Mouse (Mus musculus) MEL (cell line): Measurements from ENCODE around the gene Efemp1. TPM values are rescaled to one million over a fixed set of nuclear protein-coding genes. Genes with fewer than 3 reads are reported as not detected.

Experiments used
- DNase-seq: peaks from one replicate; pipeline ENCODE4 v3.0.0; 2011; ENCODE audit warnings: low read depth, low spot score
- H3K27ac ChIP-seq: 2 replicates; pipeline ENCODE4 v1.5.1; 2012; ENCODE audit warnings: low read depth, mild to moderate bottlenecking, control low read depth, low read length, moderate library complexity; ENCODE audit not compliant: control insufficient read depth
- H3K27me3 ChIP-seq, 2 experiments: fragments of 150-350 bp in 1 of 2; sonication (generic) in 1 of 2; 2 replicates each; pipeline ENCODE4 v1.6.1; 2012; ENCODE audit warnings: low read length in 2 of 2, mild to moderate bottlenecking in 2 of 2, improper control_type of control experiment in 1 of 2, moderate library complexity in 1 of 2; ENCODE audit not compliant: insufficient read depth in 2 of 2, control insufficient read depth in 1 of 2
- H3K36me3 ChIP-seq, 2 experiments: 2 replicates each; pipeline ENCODE4 v1.6.1; 2012 to 2014; ENCODE audit warnings: low read length in 2 of 2, improper control_type of control experiment in 1 of 2, inconsistent platforms in 1 of 2, mild to moderate bottlenecking in 1 of 2; ENCODE audit not compliant: insufficient read depth in 2 of 2, control insufficient read depth in 1 of 2
- H3K4me1 ChIP-seq, 2 experiments: fragments of 150-350 bp in 1 of 2; sonication (generic) in 1 of 2; 2 replicates each; pipeline ENCODE4 v1.6.1; 2012; ENCODE audit warnings: low read length in 2 of 2, improper control_type of control experiment in 1 of 2, mild to moderate bottlenecking in 1 of 2; ENCODE audit not compliant: insufficient read depth in 2 of 2, control insufficient read depth in 1 of 2
- H3K4me3 ChIP-seq, 2 experiments: fragments of 150-350 bp in 1 of 2; sonication (generic) in 1 of 2; 2 replicates each; pipeline ENCODE4 v1.5.1; 2012; ENCODE audit warnings: low read depth in 2 of 2, low read length in 2 of 2, mild to moderate bottlenecking in 2 of 2, moderate library complexity in 2 of 2, control low read depth in 1 of 2, improper control_type of control experiment in 1 of 2; ENCODE audit not compliant: control insufficient read depth in 1 of 2, insufficient read depth in 1 of 2
- H3K79me2 ChIP-seq: 2 replicates; pipeline ENCODE4 v1.6.1; 2012; ENCODE audit warnings: mild to moderate bottlenecking, low read length, moderate library complexity; ENCODE audit not compliant: control insufficient read depth, poor library complexity, insufficient read depth
- H3K9ac ChIP-seq: 2 replicates; pipeline ENCODE4 v1.6.1; 2012; ENCODE audit warnings: low read depth, mild to moderate bottlenecking, control low read depth, low read length, moderate library complexity; ENCODE audit not compliant: control insufficient read depth, poor library complexity, severe bottlenecking
- H3K9me3 ChIP-seq: fragments of 150-350 bp; sonication (generic); replicated peaks from 2 replicates; pipeline ENCODE4 v1.6.1; 2012; ENCODE audit warnings: mild to moderate bottlenecking, low read length, improper control_type of control experiment, moderate library complexity; ENCODE audit not compliant: insufficient read depth
- BHLHE40 ChIP-seq: IDR thresholded peaks from 2 replicates; pipeline ENCODE4 v1.6.1; 2012; ENCODE audit warnings: low read depth, mild to moderate bottlenecking, inconsistent platforms, low read length, improper control_type of control experiment, borderline replicate concordance
- CHD2 ChIP-seq: IDR thresholded peaks from 2 replicates; pipeline ENCODE4 v1.6.1; 2011; ENCODE audit warnings: low read length, improper control_type of control experiment
- CTCF ChIP-seq, 3 experiments: IDR thresholded peaks in 2 of 3; conservative IDR thresholded peaks in 1 of 3; 2 replicates each; pipeline ENCODE4 v1.5.1; 2011 to 2012; ENCODE audit warnings: low read length in 3 of 3, low read depth in 2 of 3, mild to moderate bottlenecking in 2 of 3, improper control_type of control experiment in 1 of 3, inconsistent platforms in 1 of 3, mixed read lengths in 1 of 3, moderate library complexity in 1 of 3; ENCODE audit not compliant: control insufficient read depth in 1 of 3, insufficient read depth in 1 of 3, poor library complexity in 1 of 3, severe bottlenecking in 1 of 3
- ELF1 ChIP-seq: IDR thresholded peaks from 2 replicates; pipeline ENCODE4 v1.6.1; 2014; ENCODE audit warnings: low read depth, mild to moderate bottlenecking, inconsistent platforms, low read length, improper control_type of control experiment, moderate library complexity
- EP300 ChIP-seq, 2 experiments: IDR thresholded peaks; 2 replicates each; pipeline ENCODE4 v1.6.1; 2011; ENCODE audit warnings: improper control_type of control experiment in 2 of 2, low read length in 2 of 2, low read depth in 1 of 2, mild to moderate bottlenecking in 1 of 2
- ETS1 ChIP-seq: IDR thresholded peaks from 2 replicates; pipeline ENCODE4 v1.6.1; 2012; ENCODE audit warnings: low read depth, mild to moderate bottlenecking, inconsistent platforms, low read length, improper control_type of control experiment, moderate library complexity
- GABPA ChIP-seq: IDR thresholded peaks from 2 replicates; pipeline ENCODE4 v1.6.1; 2012; ENCODE audit warnings: low read depth, mild to moderate bottlenecking, inconsistent platforms, low read length, improper control_type of control experiment, moderate library complexity
- GATA1 ChIP-seq: IDR thresholded peaks from 2 replicates; pipeline ENCODE4 v1.6.1; 2011; ENCODE audit warnings: low read depth, low read length, improper control_type of control experiment
- HCFC1 ChIP-seq: IDR thresholded peaks from 2 replicates; pipeline ENCODE4 v1.6.1; 2012; ENCODE audit warnings: low read depth, mild to moderate bottlenecking, inconsistent platforms, low read length, improper control_type of control experiment, moderate library complexity
- JUND ChIP-seq: IDR thresholded peaks from 2 replicates; pipeline ENCODE4 v1.6.1; 2011; ENCODE audit warnings: low read depth, mild to moderate bottlenecking, improper control_type of control experiment, low read length
- MAZ ChIP-seq: IDR thresholded peaks from 2 replicates; pipeline ENCODE4 v1.6.1; 2012; ENCODE audit warnings: low read depth, mild to moderate bottlenecking, inconsistent platforms, low read length, improper control_type of control experiment
- MXI1 ChIP-seq: IDR thresholded peaks from 2 replicates; pipeline ENCODE4 v1.6.1; 2011; ENCODE audit warnings: mild to moderate bottlenecking, low read depth, low read length, improper control_type of control experiment
- MYB ChIP-seq: IDR thresholded peaks from 2 replicates; pipeline ENCODE4 v1.6.1; 2011; ENCODE audit warnings: mild to moderate bottlenecking, low read depth, low read length, improper control_type of control experiment
- POLR2AphosphoS2 ChIP-seq: IDR thresholded peaks from 2 replicates; pipeline ENCODE4 v1.6.1; 2011; ENCODE audit warnings: low read length, improper control_type of control experiment
- POLR2AphosphoS5 ChIP-seq: IDR thresholded peaks from 2 replicates; pipeline ENCODE4 v1.6.1; 2012; ENCODE audit warnings: low read depth, borderline replicate concordance, mild to moderate bottlenecking, inconsistent platforms, low read length, moderate library complexity, mixed read lengths
- SIN3A ChIP-seq: IDR thresholded peaks from 2 replicates; pipeline ENCODE4 v1.6.1; 2012; ENCODE audit warnings: low read length, improper control_type of control experiment, inconsistent platforms
- SMC3 ChIP-seq: IDR thresholded peaks from 2 replicates; pipeline ENCODE4 v1.6.1; 2011; ENCODE audit warnings: low read depth, low read length, improper control_type of control experiment
- TAL1 ChIP-seq: IDR thresholded peaks from 2 replicates; pipeline ENCODE4 v1.6.1; 2012; ENCODE audit warnings: mild to moderate bottlenecking, inconsistent platforms, low read length, moderate library complexity, mixed read lengths
- TCF12 ChIP-seq: IDR thresholded peaks from 2 replicates; pipeline ENCODE4 v1.6.1; 2014; ENCODE audit warnings: low read depth, mild to moderate bottlenecking, inconsistent platforms, low read length, improper control_type of control experiment, moderate library complexity
- UBTF ChIP-seq: IDR thresholded peaks from 2 replicates; pipeline ENCODE4 v1.6.1; 2012; ENCODE audit warnings: low read depth, mild to moderate bottlenecking, inconsistent platforms, low read length, improper control_type of control experiment, moderate library complexity, borderline replicate concordance; ENCODE audit not compliant: insufficient read depth
- ZC3H11A ChIP-seq: IDR thresholded peaks from 2 replicates; pipeline ENCODE4 v1.6.1; 2012; ENCODE audit warnings: low read depth, mild to moderate bottlenecking, inconsistent platforms, low read length, improper control_type of control experiment
- ZMIZ1 ChIP-seq: IDR thresholded peaks from 2 replicates; pipeline ENCODE4 v1.6.1; 2012; ENCODE audit warnings: low read depth, mild to moderate bottlenecking, inconsistent platforms, low read length, improper control_type of control experiment, moderate library complexity
- polyA plus RNA-seq, 2 experiments: library from polyadenylated mRNA; stranded (reverse) in 1 of 2; unstranded in 1 of 2; fragments of >175 nt in 1 of 2; fragments of >200 nt in 1 of 2; gene quantifications; 2 replicates each; pipeline versions ENCODE4 v1.2.1 to v1.2.4; 2012; ENCODE audit warnings: low replicate concordance in 2 of 2, low read depth in 1 of 2; ENCODE audit not compliant: insufficient read length in 2 of 2, insufficient read depth in 1 of 2, missing spikeins in 1 of 2
- total RNA-seq: library from RNA; depleted of rRNA; stranded (reverse); fragments of 300-350 nt; gene quantifications from 2 replicates; pipeline ENCODE4 v1.2.3, GENCODE M21; 2012

Gene Efemp1
- total and polyA plus RNA-seq, 3 experiments = not detected

DNA sequence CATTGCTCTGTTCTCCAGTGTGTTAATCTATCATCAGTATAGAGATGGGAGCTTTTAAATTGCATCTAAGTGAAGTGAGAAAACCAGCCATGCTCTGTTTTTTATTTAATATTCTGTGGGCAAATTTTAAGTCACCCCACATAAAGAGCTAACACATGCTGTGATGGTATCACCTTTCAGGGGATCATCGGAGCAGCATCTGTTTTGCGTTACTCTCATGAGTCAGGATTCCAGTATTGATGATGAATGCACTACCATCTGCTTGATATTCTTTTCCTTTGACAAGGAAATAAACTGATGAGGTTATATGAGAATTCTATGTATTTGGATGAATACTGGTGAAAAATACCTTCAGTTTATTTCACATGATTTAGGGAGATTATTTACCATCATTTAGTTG is 16.1 kb downstream of the Efemp1 start:
- Histone ChIP-seq H3K36me3 (no peaks in the 10 kb centered on the region), H3K9me3 (no peaks in the 10 kb centered on the region), H3K4me1 (no peaks in the 10 kb centered on the region), H3K27me3 (no peaks in the 10 kb centered on the region), H3K79me2 (no peaks in the 10 kb centered on the region), H3K27ac (no peak overlapping the region), H3K9ac (no peak overlapping the region), H3K4me3 (no peak overlapping the region)
- TF ChIP-seq TAL1 (no peak), POLR2AphosphoS5 (no peak), MYB (no peak), EP300 (IDR thresholded peaks at IDR 0.05; ENCODE audit: low read depth in 1 of 2, low read length in 2 of 2) (no peak), ZMIZ1 (no peak), HCFC1 (no peak), SIN3A (no peak)
- no peak for DNase-seq

DNA sequence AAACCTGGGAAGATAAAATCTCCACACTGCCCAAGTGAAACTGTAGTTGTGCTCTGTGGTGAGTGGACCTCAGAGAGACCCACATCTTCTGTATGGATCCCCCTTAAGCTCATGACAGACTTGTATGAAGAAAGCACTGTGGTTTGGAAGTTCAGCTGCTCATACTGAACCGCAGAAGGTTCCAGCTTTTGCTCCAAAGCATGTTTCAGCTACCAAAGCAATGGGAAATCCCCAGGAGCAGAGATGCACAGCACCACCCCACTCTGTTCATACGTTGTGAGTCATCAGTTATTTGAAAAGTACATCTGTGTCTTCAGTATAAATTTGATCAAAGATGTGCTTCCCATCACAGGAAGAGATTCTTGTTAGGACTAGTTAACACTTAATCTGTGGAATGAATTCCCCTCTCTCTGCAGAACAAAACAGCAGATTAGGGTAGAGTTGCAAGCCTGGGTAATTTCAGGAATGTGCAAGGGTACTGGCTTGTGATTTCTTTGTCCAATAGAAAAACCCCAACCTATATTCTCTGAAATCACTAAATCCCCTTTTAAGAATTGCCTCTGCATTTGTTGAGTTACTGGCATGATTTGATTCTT is 28.5 kb downstream of the Efemp1 start:
- Histone ChIP-seq H3K36me3 (no peaks in the 10 kb centered on the region), H3K4me3 (no peak overlapping the region), H3K27me3 (no peaks in the 10 kb centered on the region; a peak in 1 of 4 replicates), H3K27ac (no peak overlapping the region), H3K9ac (no peak overlapping the region), H3K9me3 (no peaks in the 10 kb centered on the region), H3K79me2 (no peaks in the 10 kb centered on the region), H3K4me1 (no peaks in the 10 kb centered on the region)
- no peak for DNase-seq
- TF ChIP-seq TCF12 (no peak), SMC3 (no peak), CTCF (IDR thresholded peaks at IDR 0.05 in 2 of 3, conservative IDR thresholded peaks at IDR 0.05 in 1 of 3; ENCODE audit: control insufficient read depth in 1 of 3, insufficient read depth in 1 of 3, low read depth in 2 of 3, low read length in 3 of 3, poor library complexity in 1 of 3, severe bottlenecking in 1 of 3) (no peak), ELF1 (no peak), GATA1 (no peak), CHD2 (no peak), UBTF (no peak), MXI1 (no peak), HCFC1 (no peak), POLR2AphosphoS5 (no peak)

DNA sequence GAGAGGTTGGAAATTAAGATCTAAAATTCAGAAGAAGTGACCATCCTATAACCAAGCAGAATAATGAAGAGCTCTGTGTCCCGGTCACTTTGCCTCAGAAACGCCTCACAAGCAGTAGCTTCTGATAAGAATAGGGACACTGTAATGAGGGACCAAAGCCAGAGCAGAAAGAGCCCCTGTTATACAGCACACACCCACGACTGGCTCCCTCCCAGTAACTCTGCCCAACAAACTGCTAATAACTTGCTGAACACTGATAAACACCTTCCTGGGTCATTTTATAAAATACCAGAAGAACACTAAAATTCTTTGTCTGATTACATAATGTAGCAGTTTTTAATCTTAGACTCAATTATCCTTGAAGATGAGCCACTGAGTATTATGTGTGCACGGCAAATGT is 30.1 kb downstream of the Efemp1 start:
- DNase-seq = peak; percentile 8
- H3K9me3 ChIP-seq = no peaks in the 10 kb centered on the region
- no peaks in the 10 kb centered on the region for H3K36me3 ChIP-seq
- TF ChIP-seq GABPA (no peak), TAL1 (no peak), JUND (no peak), BHLHE40 (no peak), ETS1 (no peak), GATA1 (no peak), MXI1 (no peak), CTCF (IDR thresholded peaks at IDR 0.05 in 2 of 3, conservative IDR thresholded peaks at IDR 0.05 in 1 of 3; ENCODE audit: control insufficient read depth in 1 of 3, insufficient read depth in 1 of 3, low read depth in 2 of 3, low read length in 3 of 3, poor library complexity in 1 of 3, severe bottlenecking in 1 of 3) (no peak), ZC3H11A (no peak), MYB (no peak), ZMIZ1 (no peak), CHD2 (no peak), UBTF (no peak), MAZ (no peak), POLR2AphosphoS2 (no peak)
- H3K79me2 ChIP-seq = no peaks in the 10 kb centered on the region
- H3K9ac ChIP-seq = no peak overlapping the region
- H3K4me1 ChIP-seq = no peaks in the 10 kb centered on the region
- no peaks in the 10 kb centered on the region; a peak in 1 of 4 replicates for H3K27me3 ChIP-seq
- no peak overlapping the region for H3K27ac ChIP-seq
- no peak overlapping the region for H3K4me3 ChIP-seq
